In genomic region chr10:4620596-4621504, GRCm38 (mm10) we compare ENCODE assay signal across 8 mouse cellular contexts. TPM values are rescaled to one million over a fixed set of nuclear protein-coding genes. Genes with fewer than 3 reads are reported as not detected.
A peak's percentile ranks its signal among the peaks of the same experiment; 100 is the strongest.
DNase-seq lines count a peak whose midpoint lies in the region; ATAC-seq and TF ChIP-seq lines count a peak whose summit lies in the region.

No protein-coding gene starts in this region.

- TF ChIP-seq POLR2A in brain, embryonic 14.5 days (IDR thresholded peaks at IDR 0.05; ENCODE audit: borderline replicate concordance, extremely low read depth, insufficient read depth, insufficient read length, poor library complexity, severe bottlenecking) = no peak

- peak; percentile 48 to 49; a peak in 3 of 4 replicates for ATAC-seq in hematopoietic stem cell, adult 5-6 weeks (replicated peaks in 1 of 2; ENCODE audit: insufficient read depth in 1 of 2, low FRiP score in 2 of 2, low TSS enrichment in 1 of 2, low read depth in 1 of 2, poor library complexity in 2 of 2, severe bottlenecking in 2 of 2)
- no peak for ATAC-seq in erythroblast, adult 5-6 weeks (replicated peaks; ENCODE audit: low FRiP score, poor library complexity, severe bottlenecking)

- peak; percentile 29 for DNase-seq in CD4-positive, CD25-positive, alpha-beta regulatory T cell, adult 2 months (ENCODE audit: low read depth, low spot score)
- peak; percentile 4 for DNase-seq in brain, embryonic 14.5 days (ENCODE audit: low read depth)
- peak; percentile 41 for DNase-seq in lung, postnatal 25 days (ENCODE audit: low spot score)
- DNase-seq in cerebellum, postnatal 25 days = no peak
- no peak for DNase-seq in cerebellum, adult 9-11 months
- no peak for DNase-seq in spleen, adult 12 weeks (ENCODE audit: low spot score)

- TF ChIP-seq CTCF in brain, embryonic 14.5 days (IDR thresholded peaks at IDR 0.05; ENCODE audit: borderline replicate concordance, extremely low read depth, insufficient read depth, insufficient read length) = no peak

RNA-seq across cellular contexts. Expression of gene Esr1, which starts 9.5 kb away (rescaled TPM):
- polyA plus RNA-seq in brain, embryonic 14.5 days (2012; rRNA removed) = 0.09 and 0.19 TPM in 2 replicates
- 19.2 and 26.8 TPM in 2 replicates for total RNA-seq in hematopoietic stem cell, adult 5-6 weeks (2017)
- total RNA-seq in erythroblast, adult 5-6 weeks (2015; ENCODE audit: low replicate concordance) = 4.4 and 5.6 TPM in 2 replicates
- 0.42 and 1.2 TPM in 2 replicates for total RNA-seq in erythroblast, adult 5-6 weeks (2017; ENCODE audit: low replicate concordance)

Comparison
In these comparisons a context has a peak if more than half of its experiments do, and no peak if none do; other contexts are left out.
1. DNase-seq: peak in CD4-positive, CD25-positive, alpha-beta regulatory T cell, adult 2 months (single experiment), brain, embryonic 14.5 days (single experiment) and lung, postnatal 25 days (single experiment); none in cerebellum, postnatal 25 days (0 of 2), cerebellum, adult 9-11 months (single experiment) and spleen, adult 12 weeks (single experiment).